Mouse (Mus musculus) MEL (cell line): ENCODE data around the gene Nckap5l. TPM values are rescaled to one million over a fixed set of nuclear protein-coding genes. Genes with fewer than 3 reads are reported as not detected.

ENCODE experiments used
- DNase-seq: peaks from one replicate; pipeline ENCODE4 v3.0.0; 2011; ENCODE audit warnings: low read depth, low spot score
- H3K27ac ChIP-seq: 2 replicates; pipeline ENCODE4 v1.5.1; 2012; ENCODE audit warnings: low read depth, mild to moderate bottlenecking, control low read depth, low read length, moderate library complexity; ENCODE audit not compliant: control insufficient read depth
- H3K27me3 ChIP-seq, 2 experiments: fragments of 150-350 bp in 1 of 2; sonication (generic) in 1 of 2; 2 replicates each; pipeline ENCODE4 v1.6.1; 2012; ENCODE audit warnings: low read length in 2 of 2, mild to moderate bottlenecking in 2 of 2, improper control_type of control experiment in 1 of 2, moderate library complexity in 1 of 2; ENCODE audit not compliant: insufficient read depth in 2 of 2, control insufficient read depth in 1 of 2
- H3K36me3 ChIP-seq, 2 experiments: 2 replicates each; pipeline ENCODE4 v1.6.1; 2012 to 2014; ENCODE audit warnings: low read length in 2 of 2, improper control_type of control experiment in 1 of 2, inconsistent platforms in 1 of 2, mild to moderate bottlenecking in 1 of 2; ENCODE audit not compliant: insufficient read depth in 2 of 2, control insufficient read depth in 1 of 2
- H3K4me1 ChIP-seq, 2 experiments: fragments of 150-350 bp in 1 of 2; sonication (generic) in 1 of 2; 2 replicates each; pipeline ENCODE4 v1.6.1; 2012; ENCODE audit warnings: low read length in 2 of 2, improper control_type of control experiment in 1 of 2, mild to moderate bottlenecking in 1 of 2; ENCODE audit not compliant: insufficient read depth in 2 of 2, control insufficient read depth in 1 of 2
- H3K4me3 ChIP-seq, 2 experiments: fragments of 150-350 bp in 1 of 2; sonication (generic) in 1 of 2; 2 replicates each; pipeline ENCODE4 v1.5.1; 2012; ENCODE audit warnings: low read depth in 2 of 2, low read length in 2 of 2, mild to moderate bottlenecking in 2 of 2, moderate library complexity in 2 of 2, control low read depth in 1 of 2, improper control_type of control experiment in 1 of 2; ENCODE audit not compliant: control insufficient read depth in 1 of 2, insufficient read depth in 1 of 2
- H3K79me2 ChIP-seq: 2 replicates; pipeline ENCODE4 v1.6.1; 2012; ENCODE audit warnings: mild to moderate bottlenecking, low read length, moderate library complexity; ENCODE audit not compliant: control insufficient read depth, poor library complexity, insufficient read depth
- H3K9ac ChIP-seq: 2 replicates; pipeline ENCODE4 v1.6.1; 2012; ENCODE audit warnings: low read depth, mild to moderate bottlenecking, control low read depth, low read length, moderate library complexity; ENCODE audit not compliant: control insufficient read depth, poor library complexity, severe bottlenecking
- H3K9me3 ChIP-seq: fragments of 150-350 bp; sonication (generic); replicated peaks from 2 replicates; pipeline ENCODE4 v1.6.1; 2012; ENCODE audit warnings: mild to moderate bottlenecking, low read length, improper control_type of control experiment, moderate library complexity; ENCODE audit not compliant: insufficient read depth
- BHLHE40 ChIP-seq: IDR thresholded peaks from 2 replicates; pipeline ENCODE4 v1.6.1; 2012; ENCODE audit warnings: low read depth, mild to moderate bottlenecking, inconsistent platforms, low read length, improper control_type of control experiment, borderline replicate concordance
- CHD1 ChIP-seq: IDR thresholded peaks from 2 replicates; pipeline ENCODE4 v1.6.1; 2012; ENCODE audit warnings: low read depth, mild to moderate bottlenecking, inconsistent platforms, low read length, improper control_type of control experiment
- CHD2 ChIP-seq: IDR thresholded peaks from 2 replicates; pipeline ENCODE4 v1.6.1; 2011; ENCODE audit warnings: low read length, improper control_type of control experiment
- E2F4 ChIP-seq: IDR thresholded peaks from 2 replicates; pipeline ENCODE4 v1.6.1; 2011; ENCODE audit warnings: low read depth, low read length, improper control_type of control experiment, borderline replicate concordance
- EP300 ChIP-seq, 2 experiments: IDR thresholded peaks; 2 replicates each; pipeline ENCODE4 v1.6.1; 2011; ENCODE audit warnings: improper control_type of control experiment in 2 of 2, low read length in 2 of 2, low read depth in 1 of 2, mild to moderate bottlenecking in 1 of 2
- ETS1 ChIP-seq: IDR thresholded peaks from 2 replicates; pipeline ENCODE4 v1.6.1; 2012; ENCODE audit warnings: low read depth, mild to moderate bottlenecking, inconsistent platforms, low read length, improper control_type of control experiment, moderate library complexity
- GABPA ChIP-seq: IDR thresholded peaks from 2 replicates; pipeline ENCODE4 v1.6.1; 2012; ENCODE audit warnings: low read depth, mild to moderate bottlenecking, inconsistent platforms, low read length, improper control_type of control experiment, moderate library complexity
- GATA1 ChIP-seq: IDR thresholded peaks from 2 replicates; pipeline ENCODE4 v1.6.1; 2011; ENCODE audit warnings: low read depth, low read length, improper control_type of control experiment
- HCFC1 ChIP-seq: IDR thresholded peaks from 2 replicates; pipeline ENCODE4 v1.6.1; 2012; ENCODE audit warnings: low read depth, mild to moderate bottlenecking, inconsistent platforms, low read length, improper control_type of control experiment, moderate library complexity
- KAT2A ChIP-seq: conservative IDR thresholded peaks from 2 replicates; pipeline ENCODE4 v1.6.1; 2012; ENCODE audit warnings: low read depth, low read length, improper control_type of control experiment, inconsistent platforms
- MEF2A ChIP-seq: IDR thresholded peaks from 2 replicates; pipeline ENCODE4 v1.6.1; 2014; ENCODE audit warnings: low read depth, mild to moderate bottlenecking, inconsistent platforms, low read length, improper control_type of control experiment; ENCODE audit not compliant: poor library complexity, insufficient replicate concordance, severe bottlenecking; ENCODE audit errors: extremely low read depth
- MXI1 ChIP-seq: IDR thresholded peaks from 2 replicates; pipeline ENCODE4 v1.6.1; 2011; ENCODE audit warnings: mild to moderate bottlenecking, low read depth, low read length, improper control_type of control experiment
- MYB ChIP-seq: IDR thresholded peaks from 2 replicates; pipeline ENCODE4 v1.6.1; 2011; ENCODE audit warnings: mild to moderate bottlenecking, low read depth, low read length, improper control_type of control experiment
- MYC ChIP-seq: IDR thresholded peaks from 2 replicates; pipeline ENCODE4 v1.6.1; 2011; ENCODE audit warnings: low read depth, mild to moderate bottlenecking, low read length, improper control_type of control experiment, moderate library complexity
- NELFE ChIP-seq: IDR thresholded peaks from 2 replicates; pipeline ENCODE4 v1.6.1; 2011; ENCODE audit warnings: low read depth, low read length, improper control_type of control experiment
- NRF1 ChIP-seq: IDR thresholded peaks from 2 replicates; pipeline ENCODE4 v1.6.1; 2014; ENCODE audit warnings: low read depth, mild to moderate bottlenecking, inconsistent platforms, low read length, improper control_type of control experiment, moderate library complexity; ENCODE audit not compliant: poor library complexity, insufficient read depth, severe bottlenecking
- POLR2A ChIP-seq, 2 experiments: IDR thresholded peaks; 2 replicates each; pipeline ENCODE4 v1.6.1; 2011 to 2012; ENCODE audit warnings: low read length in 2 of 2, mild to moderate bottlenecking in 2 of 2, control low read depth in 1 of 2, improper control_type of control experiment in 1 of 2, low read depth in 1 of 2, moderate library complexity in 1 of 2; ENCODE audit not compliant: control insufficient read depth in 1 of 2, insufficient read depth in 1 of 2, poor library complexity in 1 of 2
- POLR2AphosphoS2 ChIP-seq: IDR thresholded peaks from 2 replicates; pipeline ENCODE4 v1.6.1; 2011; ENCODE audit warnings: low read length, improper control_type of control experiment
- POLR2AphosphoS5 ChIP-seq: IDR thresholded peaks from 2 replicates; pipeline ENCODE4 v1.6.1; 2012; ENCODE audit warnings: low read depth, borderline replicate concordance, mild to moderate bottlenecking, inconsistent platforms, low read length, moderate library complexity, mixed read lengths
- RAD21 ChIP-seq: IDR thresholded peaks from 2 replicates; pipeline ENCODE4 v1.6.1; 2011; ENCODE audit warnings: mild to moderate bottlenecking, low read depth, low read length, improper control_type of control experiment
- SMC3 ChIP-seq: IDR thresholded peaks from 2 replicates; pipeline ENCODE4 v1.6.1; 2011; ENCODE audit warnings: low read depth, low read length, improper control_type of control experiment
- TBP ChIP-seq: IDR thresholded peaks from 2 replicates; pipeline ENCODE4 v1.8.0; 2011; ENCODE audit warnings: low read depth, low read length, improper control_type of control experiment
- TCF12 ChIP-seq: IDR thresholded peaks from 2 replicates; pipeline ENCODE4 v1.6.1; 2014; ENCODE audit warnings: low read depth, mild to moderate bottlenecking, inconsistent platforms, low read length, improper control_type of control experiment, moderate library complexity
- UBTF ChIP-seq: IDR thresholded peaks from 2 replicates; pipeline ENCODE4 v1.6.1; 2012; ENCODE audit warnings: low read depth, mild to moderate bottlenecking, inconsistent platforms, low read length, improper control_type of control experiment, moderate library complexity, borderline replicate concordance; ENCODE audit not compliant: insufficient read depth
- ZKSCAN1 ChIP-seq: IDR thresholded peaks from 2 replicates; pipeline ENCODE4 v1.6.1; 2012; ENCODE audit warnings: low read depth, mild to moderate bottlenecking, inconsistent platforms, low read length, improper control_type of control experiment, moderate library complexity
- ZNF384 ChIP-seq: IDR thresholded peaks from 2 replicates; pipeline ENCODE4 v1.6.1; 2012; ENCODE audit warnings: low read depth, mild to moderate bottlenecking, inconsistent platforms, low read length, improper control_type of control experiment
- polyA plus RNA-seq, 2 experiments: library from polyadenylated mRNA; stranded (reverse) in 1 of 2; unstranded in 1 of 2; fragments of >175 nt in 1 of 2; fragments of >200 nt in 1 of 2; gene quantifications; 2 replicates each; pipeline versions ENCODE4 v1.2.1 to v1.2.4; 2012; ENCODE audit warnings: low replicate concordance in 2 of 2, low read depth in 1 of 2; ENCODE audit not compliant: insufficient read length in 2 of 2, insufficient read depth in 1 of 2, missing spikeins in 1 of 2
- total RNA-seq: library from RNA; depleted of rRNA; stranded (reverse); fragments of 300-350 nt; gene quantifications from 2 replicates; pipeline ENCODE4 v1.2.3, GENCODE M21; 2012

Nckap5l gene
- total and polyA plus RNA-seq, 3 experiments: 2.5 to 14.1 TPM; not detected in 1

DNA sequence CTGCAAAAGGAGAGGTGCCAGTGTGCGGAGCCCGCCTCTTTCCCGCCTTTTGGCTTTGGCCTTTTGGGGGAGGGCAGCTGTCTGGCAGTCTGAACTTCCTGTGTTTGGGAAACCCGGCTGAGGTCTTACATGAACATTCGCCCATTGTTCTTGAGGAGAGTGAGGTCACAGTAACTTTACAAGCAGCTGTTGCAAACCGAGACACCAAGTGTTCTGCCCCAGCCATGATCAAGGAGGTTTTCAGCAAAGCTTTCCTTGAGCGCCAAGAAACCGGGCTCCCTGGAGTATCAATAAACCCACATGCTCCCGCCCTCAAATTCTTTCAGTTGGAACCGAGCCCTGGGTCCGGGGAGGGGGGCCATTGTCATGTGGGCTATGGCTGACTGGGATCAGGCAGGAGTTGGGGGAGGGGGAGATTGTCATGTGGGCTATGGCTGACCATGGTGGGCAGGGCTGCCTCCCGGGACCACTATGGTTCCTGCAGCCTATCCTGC lies 37.0 kb downstream of the Nckap5l start:
- H3K27ac ChIP-seq: no peak overlapping the region
- no peak for DNase-seq
- H3K9ac ChIP-seq: no peak overlapping the region
- TF ChIP-seq MXI1 (no peak), TCF12 (no peak), EP300 (IDR thresholded peaks at IDR 0.05; ENCODE audit: low read depth in 1 of 2, low read length in 2 of 2) (no peak), GATA1 (no peak), CHD1 (no peak), POLR2AphosphoS5 (no peak), MYB (no peak), TBP (no peak), POLR2AphosphoS2 (no peak), SMC3 (no peak), ZNF384 (no peak), MYC (no peak), BHLHE40 (no peak), GABPA (no peak), E2F4 (no peak), POLR2A (IDR thresholded peaks at IDR 0.05; ENCODE audit: control insufficient read depth in 1 of 2, insufficient read depth in 1 of 2, low read depth in 1 of 2, low read length in 2 of 2, poor library complexity in 1 of 2) (no peak), ZKSCAN1 (no peak), UBTF (no peak), MEF2A (no peak)
- H3K27me3 ChIP-seq: no peaks in the 10 kb centered on the region
- H3K4me3 ChIP-seq: no peak overlapping the region
- no peaks in the 10 kb centered on the region for H3K79me2 ChIP-seq
- no peaks in the 10 kb centered on the region for H3K36me3 ChIP-seq
- H3K9me3 ChIP-seq: no peaks in the 10 kb centered on the region
- H3K4me1 ChIP-seq: peaks cover 0 to 5% of the 10 kb centered on the region in 2 experiments; a peak in 2 of 4 replicates

DNA sequence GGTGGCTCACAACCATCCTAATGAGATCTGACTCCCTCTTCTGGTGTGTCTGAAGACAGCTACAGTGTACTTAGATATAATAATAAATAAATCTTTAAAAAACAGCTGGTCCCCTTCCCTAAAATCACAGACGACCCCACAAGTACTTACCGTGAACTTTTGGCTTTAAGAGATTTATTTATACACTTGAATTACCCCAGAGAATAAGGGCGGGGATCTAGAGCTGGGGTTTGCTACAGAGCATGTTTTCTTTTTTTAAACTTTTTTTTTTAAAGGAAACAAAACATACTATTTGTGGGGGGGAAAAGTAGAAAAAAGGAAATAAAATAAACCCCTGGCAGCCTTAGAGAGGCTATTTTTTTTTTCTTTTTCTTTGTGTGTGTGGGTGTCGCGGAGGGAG lies 37.4 kb downstream of the Nckap5l start:
- no peaks in the 10 kb centered on the region for H3K79me2 ChIP-seq
- DNase-seq: no peak
- no peaks in the 10 kb centered on the region for H3K36me3 ChIP-seq
- H3K9me3 ChIP-seq: no peaks in the 10 kb centered on the region
- no peak overlapping the region for H3K4me3 ChIP-seq
- no peaks in the 10 kb centered on the region for H3K27me3 ChIP-seq
- H3K4me1 ChIP-seq: peaks cover 0 to 5% of the 10 kb centered on the region in 2 experiments; a peak in 2 of 4 replicates
- no peak overlapping the region for H3K9ac ChIP-seq
- no peak overlapping the region for H3K27ac ChIP-seq
- no peak for TF ChIP-seq CHD2
- TF ChIP-seq KAT2A: no peak
- no peak for TF ChIP-seq ZNF384
- no peak for TF ChIP-seq UBTF
- TF ChIP-seq POLR2AphosphoS2: no peak
- TF ChIP-seq NELFE: no peak
- no peak for TF ChIP-seq MEF2A
- TF ChIP-seq MYB: no peak
- TF ChIP-seq NRF1: no peak
- no peak for TF ChIP-seq GATA1
- no peak for TF ChIP-seq GABPA
- no peak for TF ChIP-seq POLR2A (IDR thresholded peaks at IDR 0.05; ENCODE audit: control insufficient read depth in 1 of 2, insufficient read depth in 1 of 2, low read depth in 1 of 2, low read length in 2 of 2, poor library complexity in 1 of 2)
- no peak for TF ChIP-seq HCFC1
- no peak for TF ChIP-seq SMC3
- no peak for TF ChIP-seq ETS1
- no peak for TF ChIP-seq CHD1
- TF ChIP-seq RAD21: no peak
- TF ChIP-seq ZKSCAN1: no peak
